Mouse (Mus musculus): ENCODE data around the gene Gm8947. TPM values are rescaled to one million over a fixed set of nuclear protein-coding genes. Genes with fewer than 3 reads are reported as not detected.

Gene Gm8947
- total RNA-seq, 2 experiments from 2014 or later = 0.20 TPM; not detected in 1

GRCm38 (mm10) chr1:151219045-151219444 lies 26.9 kb downstream of the Gm8947 start:
- no peak for DNase-seq

GRCm38 (mm10) chr1:151220098-151220497 lies 27.9 kb downstream of the Gm8947 start:
- no peak for DNase-seq
- intact Hi-C loops (cut with DNase I; ENCODE audit: low total_unique reads) = no loop called here

More at GRCm38 (mm10) chr1:151219045-151219444, 26.9 kb downstream of the Gm8947 start:
- intact Hi-C loops (cut with DNase I; ENCODE audit: low total_unique reads) = no loop called here

- intact Hi-C loops (cut with DNase I; ENCODE audit: low total_unique reads) = no loop called here
- no peak for DNase-seq
Observed at GRCm38 (mm10) chr1:151222561-151223267, 30.5 kb downstream of the Gm8947 start.

- DNase-seq = no peak
- intact Hi-C loops (cut with DNase I; ENCODE audit: low total_unique reads) = no loop called here
Observed at GRCm38 (mm10) chr1:151223377-151223776, 31.2 kb downstream of the Gm8947 start.

- intact Hi-C loops (cut with DNase I; ENCODE audit: low total_unique reads) = no loop called here
- DNase-seq = no peak
Observed at GRCm38 (mm10) chr1:151224536-151224935, 32.4 kb downstream of the Gm8947 start.

- DNase-seq = no peak
- intact Hi-C loops (cut with DNase I; ENCODE audit: low total_unique reads) = no loop called here
Observed at GRCm38 (mm10) chr1:151227506-151227905, 35.3 kb downstream of the Gm8947 start.

GRCm38 (mm10) chr1:151228320-151228989 lies 36.3 kb downstream of the Gm8947 start:
- intact Hi-C loops (cut with DNase I; ENCODE audit: low total_unique reads) = no loop called here
- DNase-seq = no peak

- intact Hi-C loops (cut with DNase I; ENCODE audit: low total_unique reads) = no loop called here
- DNase-seq = no peak
Observed at GRCm38 (mm10) chr1:151232346-151232745, 40.2 kb downstream of the Gm8947 start.

GRCm38 (mm10) chr1:151233756-151234155 lies 41.6 kb downstream of the Gm8947 start:
- intact Hi-C loops (cut with DNase I; ENCODE audit: low total_unique reads) = no loop called here

GRCm38 (mm10) chr1:151235574-151235973 lies 43.4 kb downstream of the Gm8947 start:
- no peak for DNase-seq
- intact Hi-C loops (cut with DNase I; ENCODE audit: low total_unique reads) = no loop called here

More at GRCm38 (mm10) chr1:151233756-151234155, 41.6 kb downstream of the Gm8947 start:
- DNase-seq = no peak

- DNase-seq = peak; percentile 35
- intact Hi-C loops (cut with DNase I; ENCODE audit: low total_unique reads) = no loop called here
Observed at GRCm38 (mm10) chr1:151236141-151236930, 44.2 kb downstream of the Gm8947 start.

- intact Hi-C loops (cut with DNase I; ENCODE audit: low total_unique reads) = no loop called here
- no peak for DNase-seq
Observed at GRCm38 (mm10) chr1:151237780-151238179, 45.6 kb downstream of the Gm8947 start.

- intact Hi-C loops (cut with DNase I; ENCODE audit: low total_unique reads) = no loop called here
- no peak for DNase-seq
Observed at GRCm38 (mm10) chr1:151243332-151243731, 51.2 kb downstream of the Gm8947 start.

Other genes starting within 250 kb of the Gm8947 start
- 10 to 100 TPM in 1 of 2 experiments, 1 to 10 TPM in 1; 9.3 to 10.9 TPM for gene Hmcn1, start 198.9 kb upstream of the Gm8947 start, total RNA-seq (2021)
- gene Gm47985, start 9.8 kb upstream of the Gm8947 start, total RNA-seq (2021) = under 1 TPM in 1 of 2 experiments, not detected in 1; 0.23 TPM
- gene Gm47995, start 6.1 kb downstream of the Gm8947 start, total RNA-seq (2021) = under 1 TPM in 1 of 2 experiments, not detected in 1; 0.27 TPM
- gene 3110040M04Rik, start 11.7 kb downstream of the Gm8947 start, total RNA-seq (2021) = not detected
- gene Gm47996, start 17.8 kb downstream of the Gm8947 start, total RNA-seq (2021) = not detected
- 100 to 1,000 TPM; 109 TPM for gene Ivns1abp, start 152.1 kb downstream of the Gm8947 start, total RNA-seq (2021)
- 1 to 10 TPM; 4.6 to 8.1 TPM for gene Swt1, start 236.1 kb downstream of the Gm8947 start, total RNA-seq (2021)
- 10 to 100 TPM; 12.0 to 12.3 TPM for gene Trmt1l, start 236.2 kb downstream of the Gm8947 start, total RNA-seq (2021)

All from gastrocnemius, postnatal 14 days (tissue).